Mouse (Mus musculus): ENCODE measurements around the gene Gcn1l1. TPM values are rescaled to one million over a fixed set of nuclear protein-coding genes. Genes with fewer than 3 reads are reported as not detected.

Gcn1l1 gene
- total and polyA plus RNA-seq, 3 experiments: 88.2 to 123 (median 93.8) TPM

GRCm38 (mm10) chr5:115535635-115536034, 29.4 kb upstream of the Gcn1l1 start:
- peak overlapping the region; percentile 8 to 23; a peak in 2 of 4 replicates for H3K4me3 ChIP-seq (ENCODE audit: control insufficient read depth in 1 of 2, insufficient read depth in 1 of 2, low read depth in 2 of 2, low read length in 2 of 2)
- H3K36me3 ChIP-seq (ENCODE audit: control insufficient read depth in 1 of 2, insufficient read depth in 2 of 2, low read length in 2 of 2): peaks cover 0 to 19% of the 10 kb centered on the region in 2 experiments; a peak in 2 of 4 replicates
- TF ChIP-seq SIN3A (IDR thresholded peaks at IDR 0.05; ENCODE audit: low read length) (peak; percentile 39), ZMIZ1 (IDR thresholded peaks at IDR 0.05; ENCODE audit: low read depth, low read length) (no peak), ETS1 (IDR thresholded peaks at IDR 0.05; ENCODE audit: low read depth, low read length) (0 out of 2 replicates have a peak, but pooled peaks have one; percentile 21), USF2 (IDR thresholded peaks at IDR 0.05; ENCODE audit: borderline replicate concordance in 1 of 2, insufficient read depth in 1 of 2, low read depth in 1 of 2, low read length in 2 of 2) (no peak), EP300 (IDR thresholded peaks at IDR 0.05; ENCODE audit: low read depth in 1 of 2, low read length in 2 of 2) (peak in 1 of 2 experiments; percentile 55; a peak in 3 of 4 replicates)
- DNase-seq (ENCODE audit: low read depth, low spot score): peak; percentile 85
- H3K9me3 ChIP-seq (replicated peaks; ENCODE audit: insufficient read depth, low read length): no peaks in the 10 kb centered on the region
- H3K9ac ChIP-seq (ENCODE audit: control insufficient read depth, low read depth, low read length, poor library complexity, severe bottlenecking): peak overlapping the region; percentile 54
- H3K79me2 ChIP-seq (ENCODE audit: control insufficient read depth, insufficient read depth, low read length, poor library complexity): no peaks in the 10 kb centered on the region
- peak overlapping the region; percentile 21; the same call in 1 of the 2 replicates for H3K27ac ChIP-seq (ENCODE audit: control insufficient read depth, low read depth, low read length)
- H3K27me3 ChIP-seq (ENCODE audit: control insufficient read depth in 1 of 2, insufficient read depth in 2 of 2, low read length in 2 of 2): no peaks in the 10 kb centered on the region
- peaks cover 4 to 31% of the 10 kb centered on the region in 2 experiments for H3K4me1 ChIP-seq (ENCODE audit: control insufficient read depth in 1 of 2, insufficient read depth in 2 of 2, low read length in 2 of 2)

- H3K27ac ChIP-seq (ENCODE audit: control insufficient read depth, low read depth, low read length): no peak overlapping the region
- peak overlapping the region; percentile 65 for H3K9ac ChIP-seq (ENCODE audit: control insufficient read depth, low read depth, low read length, poor library complexity, severe bottlenecking)
- no peak for TF ChIP-seq RAD21 (IDR thresholded peaks at IDR 0.05; ENCODE audit: low read depth, low read length)
- no peak for TF ChIP-seq MYB (IDR thresholded peaks at IDR 0.05; ENCODE audit: low read depth, low read length)
- no peak for TF ChIP-seq KAT2A (conservative IDR thresholded peaks at IDR 0.05; ENCODE audit: low read depth, low read length)
- TF ChIP-seq RCOR1 (IDR thresholded peaks at IDR 0.05; ENCODE audit: low read depth, low read length): no peak
- no peak for TF ChIP-seq ELF1 (IDR thresholded peaks at IDR 0.05; ENCODE audit: low read depth, low read length)
- no peak for TF ChIP-seq ZNF384 (IDR thresholded peaks at IDR 0.05; ENCODE audit: low read depth, low read length)
- TF ChIP-seq TAL1 (IDR thresholded peaks at IDR 0.05; ENCODE audit: low read length): no peak
- TF ChIP-seq NELFE (IDR thresholded peaks at IDR 0.05; ENCODE audit: low read depth, low read length): no peak
- TF ChIP-seq TBP (IDR thresholded peaks at IDR 0.05; ENCODE audit: low read depth, low read length): no peak
- no peak for TF ChIP-seq USF2 (IDR thresholded peaks at IDR 0.05; ENCODE audit: borderline replicate concordance in 1 of 2, insufficient read depth in 1 of 2, low read depth in 1 of 2, low read length in 2 of 2)
- no peak for TF ChIP-seq SIN3A (IDR thresholded peaks at IDR 0.05; ENCODE audit: low read length)
- no peak for TF ChIP-seq POLR2AphosphoS5 (IDR thresholded peaks at IDR 0.05; ENCODE audit: borderline replicate concordance, low read depth, low read length)
- no peak for TF ChIP-seq ZKSCAN1 (IDR thresholded peaks at IDR 0.05; ENCODE audit: low read depth, low read length)
- peaks cover 0 to 17% of the 10 kb centered on the region in 2 experiments; a peak in 2 of 4 replicates for H3K36me3 ChIP-seq (ENCODE audit: control insufficient read depth in 1 of 2, insufficient read depth in 2 of 2, low read length in 2 of 2)
- no peaks in the 10 kb centered on the region for H3K9me3 ChIP-seq (replicated peaks; ENCODE audit: insufficient read depth, low read length)
- DNase-seq (ENCODE audit: low read depth, low spot score): no peak
- H3K79me2 ChIP-seq (ENCODE audit: control insufficient read depth, insufficient read depth, low read length, poor library complexity): no peaks in the 10 kb centered on the region
- peak overlapping the region; percentile 8 to 21; a peak in 3 of 4 replicates for H3K4me3 ChIP-seq (ENCODE audit: control insufficient read depth in 1 of 2, insufficient read depth in 1 of 2, low read depth in 2 of 2, low read length in 2 of 2)
- no peaks in the 10 kb centered on the region for H3K27me3 ChIP-seq (ENCODE audit: control insufficient read depth in 1 of 2, insufficient read depth in 2 of 2, low read length in 2 of 2)
- H3K4me1 ChIP-seq (ENCODE audit: control insufficient read depth in 1 of 2, insufficient read depth in 2 of 2, low read length in 2 of 2): peaks cover 4 to 19% of the 10 kb centered on the region in 2 experiments
Observed at GRCm38 (mm10) chr5:115538017-115538692, 26.9 kb upstream of the Gcn1l1 start.
